Mouse (Mus musculus) heart, postnatal 0 days (tissue): ENCODE measurements at regions not wholly inside any gene's neighbourhood (a gene's known extent, or its start where the extent isn't known, plus 50 kb on each side); places are given as distances from the start of the nearest gene placed in this dataset.

Experiments
- CTCF ChIP-seq: IDR thresholded peaks from 2 replicates; pipeline ENCODE4 v1.5.1; 2016; ENCODE audit warnings: antibody characterized with exemption, control low read depth, low read depth
- EP300 ChIP-seq: IDR thresholded peaks from 2 replicates; pipeline ENCODE4 v1.6.1; 2016; ENCODE audit warnings: antibody characterized with exemption, low read depth

DNA sequence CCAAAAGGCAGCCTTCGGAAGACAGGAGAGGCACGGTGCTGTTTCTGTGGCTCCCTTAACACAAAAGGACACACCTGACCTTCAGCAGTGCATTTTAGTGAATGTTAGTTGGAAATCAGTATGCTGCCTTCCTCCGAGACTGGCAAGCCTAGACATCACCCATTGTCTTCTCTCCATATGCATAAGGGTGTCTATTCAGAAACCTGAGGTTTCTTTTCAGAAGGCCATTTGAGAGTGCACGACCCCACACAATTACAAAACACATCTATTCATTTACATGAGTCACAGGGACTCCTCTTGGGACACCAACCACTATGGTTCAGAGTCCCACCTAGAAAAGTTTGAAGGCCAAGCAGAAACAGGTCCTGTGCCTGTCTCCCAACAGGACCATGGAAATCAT is 161.8 kb upstream of the Spats2l start:
- TF ChIP-seq CTCF = no peak
- no peak for TF ChIP-seq EP300
